Comparison of ENCODE assay signal across 9 mouse cellular contexts in genomic region chr2:127789138-127789537, GRCm38 (mm10). TPM values are rescaled to one million over a fixed set of nuclear protein-coding genes. Genes with fewer than 3 reads are reported as not detected.
DNase-seq lines count a peak whose midpoint lies in the region; ATAC-seq and TF ChIP-seq lines count a peak whose summit lies in the region.
"Had no signal": no experiment of that assay in that cellular context is flagged by ENCODE, and none has a peak within 500 bp of the region (broad histone marks: within the 10 kb centered on the region; RNA-seq: fewer than 3 reads in every experiment).

No protein-coding gene starts in this region.

- H3K27ac ChIP-seq in limb, embryonic 13.5 days = peak overlapping the region; percentile 66
- no peak overlapping the region for H3K27ac ChIP-seq in small intestine, adult 2 months (ENCODE audit: insufficient read depth, low read depth, low read length)

- no peak for TF ChIP-seq POLR2A in small intestine, adult 2 months (IDR thresholded peaks at IDR 0.05; ENCODE audit: low read depth, low read length)

- H3K36me3 ChIP-seq in erythroblast, embryonic 14.5 days (ENCODE audit: control insufficient read depth) = no peaks in the 10 kb centered on the region
- no peaks in the 10 kb centered on the region for H3K36me3 ChIP-seq in limb, embryonic 13.5 days
- H3K36me3 ChIP-seq in small intestine, adult 2 months (ENCODE audit: control insufficient read depth, insufficient read depth, low read length) = no peaks in the 10 kb centered on the region

- TF ChIP-seq CTCF in small intestine, adult 2 months (IDR thresholded peaks at IDR 0.05; ENCODE audit: extremely low read depth, insufficient read length, insufficient replicate concordance, low read depth, low read length) = no peak

- H3K27me3 ChIP-seq in erythroblast, embryonic 14.5 days (ENCODE audit: control insufficient read depth) = no peaks in the 10 kb centered on the region
- no peaks in the 10 kb centered on the region for H3K27me3 ChIP-seq in limb, embryonic 13.5 days
- no peaks in the 10 kb centered on the region for H3K27me3 ChIP-seq in small intestine, adult 2 months (ENCODE audit: control insufficient read depth, insufficient read depth, low read length)

- H3K4me1 ChIP-seq in erythroblast, embryonic 14.5 days (ENCODE audit: control insufficient read depth) = peaks cover 44% of the 10 kb centered on the region
- peaks cover 26% of the 10 kb centered on the region for H3K4me1 ChIP-seq in limb, embryonic 13.5 days
- H3K4me1 ChIP-seq in small intestine, adult 2 months (ENCODE audit: control insufficient read depth, insufficient read depth, insufficient read length, low read length) = peaks cover 4% of the 10 kb centered on the region; the same call in 1 of the 2 replicates

- peak overlapping the region; percentile 83 for H3K4me3 ChIP-seq in erythroblast, embryonic 14.5 days (replicated peaks)
- peak overlapping the region; percentile 61 for H3K4me3 ChIP-seq in limb, embryonic 13.5 days
- H3K4me3 ChIP-seq in small intestine, adult 2 months (ENCODE audit: low read depth, low read length) = peak overlapping the region; percentile 66

- peak; percentile 73 for DNase-seq in heart, adult 11 months
- DNase-seq in heart, postnatal 25 days (ENCODE audit: low spot score) = no peak
- no peak for DNase-seq in urinary bladder, adult 2 months (ENCODE audit: low spot score)
- DNase-seq in cerebellum, adult 11-12 months = no peak

- intact Hi-C loops in heart, postnatal 25 days (cut with DNase I) = no loop called here

- peak; percentile 27 for ATAC-seq in CD4-positive, CD25-positive, alpha-beta regulatory T cell, adult 4 months
- ATAC-seq in limb, embryonic 13.5 days (ENCODE audit: low FRiP score, low read depth) = peak; percentile 43; the same call in 1 of the 2 replicates

- H3K9ac ChIP-seq in limb, embryonic 13.5 days = peak overlapping the region; percentile 79

- WGBS in limb, embryonic 13.5 days = 7% methylated on average over 11 of the region's 11 CpGs
- 2% methylated on average over 11 of the region's 11 CpGs for WGBS in small intestine, adult 2 months

- no peaks in the 10 kb centered on the region for H3K9me3 ChIP-seq in erythroblast, embryonic 14.5 days (ENCODE audit: control insufficient read depth, low read length)
- no peaks in the 10 kb centered on the region for H3K9me3 ChIP-seq in limb, embryonic 13.5 days

- peak overlapping the region; percentile 70 for H3K4me2 ChIP-seq in limb, embryonic 13.5 days (replicated peaks)

RNA-seq across cellular contexts. Expression of gene Nphp1, which starts 0.4 kb away (rescaled TPM):
- 1 to 10 TPM; 6.6 to 8.6 TPM for total RNA-seq in heart, postnatal 25 days (2021)
- polyA plus RNA-seq in CD4-positive, CD25-positive, alpha-beta regulatory T cell, adult 4 months (2017; shearing (Covaris generic)) = under 1 TPM in 1 of 2 experiments, not detected in 1; 0.27 TPM
- 0.31 and 0.55 TPM in 2 replicates for polyA plus RNA-seq in erythroblast, embryonic 14.5 days (2012)
- 33.5 and 34.6 TPM in 2 replicates for polyA plus RNA-seq in limb, embryonic 13.5 days (2015; fragmentation: Nextera tagmentation; extraction: Ambion mirVana)
- polyA plus RNA-seq in small intestine, adult 2 months (2012; rRNA removed) = 1.1 and 1.3 TPM in 2 replicates
- polyA plus RNA-seq in urinary bladder, adult 2 months (2012; rRNA removed) = 21.5 and 22.6 TPM in 2 replicates

RNA-seq across cellular contexts. Expression of gene Mtln, which starts 3.1 kb away (rescaled TPM):
- 10 to 100 TPM; 57.2 to 59.9 TPM for total RNA-seq in heart, postnatal 25 days (2021)
- 10 to 100 TPM; 28.9 to 40.0 TPM for polyA plus RNA-seq in CD4-positive, CD25-positive, alpha-beta regulatory T cell, adult 4 months (2017; shearing (Covaris generic))
- polyA plus RNA-seq in erythroblast, embryonic 14.5 days (2012) = 4.0 TPM in 2 replicates
- 26.2 and 29.5 TPM in 2 replicates for polyA plus RNA-seq in limb, embryonic 13.5 days (2015; fragmentation: Nextera tagmentation; extraction: Ambion mirVana)
- 55.9 and 60.7 TPM in 2 replicates for polyA plus RNA-seq in small intestine, adult 2 months (2012; rRNA removed)
- 85.9 and 98.5 TPM in 2 replicates for polyA plus RNA-seq in urinary bladder, adult 2 months (2012; rRNA removed)

RNA-seq across cellular contexts. Expression of gene Bub1, which starts 42.5 kb away (rescaled TPM):
- under 1 TPM; 0.45 to 0.78 TPM for total RNA-seq in heart, postnatal 25 days (2021)
- polyA plus RNA-seq in CD4-positive, CD25-positive, alpha-beta regulatory T cell, adult 4 months (2017; shearing (Covaris generic)) = 1 to 10 TPM in 1 of 2 experiments, under 1 TPM in 1; 0.83 to 5.0 TPM
- 1.3 and 1.6 TPM in 2 replicates for polyA plus RNA-seq in erythroblast, embryonic 14.5 days (2012)
- polyA plus RNA-seq in limb, embryonic 13.5 days (2015; fragmentation: Nextera tagmentation; extraction: Ambion mirVana) = 54.0 and 58.5 TPM in 2 replicates
- 0.18 and 0.38 TPM in 2 replicates for polyA plus RNA-seq in small intestine, adult 2 months (2012; rRNA removed)
- polyA plus RNA-seq in urinary bladder, adult 2 months (2012; rRNA removed) = 0.74 and 0.83 TPM in 2 replicates

RNA-seq across cellular contexts. Expression of gene Acoxl, which starts 49.5 kb away (rescaled TPM):
- total RNA-seq in heart, postnatal 25 days (2021) = not detected
- under 1 TPM; 0.19 to 0.79 TPM for polyA plus RNA-seq in CD4-positive, CD25-positive, alpha-beta regulatory T cell, adult 4 months (2017; shearing (Covaris generic))
- polyA plus RNA-seq in erythroblast, embryonic 14.5 days (2012) = not detected in 2 replicates
- 0.06 and 0.11 TPM in 2 replicates for polyA plus RNA-seq in limb, embryonic 13.5 days (2015; fragmentation: Nextera tagmentation; extraction: Ambion mirVana)
- polyA plus RNA-seq in small intestine, adult 2 months (2012; rRNA removed) = 0.11 and 0.23 TPM in 2 replicates
- polyA plus RNA-seq in urinary bladder, adult 2 months (2012; rRNA removed) = 0.01 and 0.06 TPM in 2 replicates
- total RNA-seq: layer of hippocampus, postnatal 25 days had no signal

RNA-seq across cellular contexts. Expression of gene Mall, which starts 59.4 kb away (rescaled TPM):
- 1 to 10 TPM; 7.5 to 8.7 TPM for total RNA-seq in heart, postnatal 25 days (2021)
- polyA plus RNA-seq in CD4-positive, CD25-positive, alpha-beta regulatory T cell, adult 4 months (2017; shearing (Covaris generic)) = not detected
- not detected in 2 replicates for polyA plus RNA-seq in erythroblast, embryonic 14.5 days (2012)
- polyA plus RNA-seq in limb, embryonic 13.5 days (2015; fragmentation: Nextera tagmentation; extraction: Ambion mirVana) = 6.5 and 7.0 TPM in 2 replicates
- 231 and 503 TPM in 2 replicates for polyA plus RNA-seq in small intestine, adult 2 months (2012; rRNA removed)
- polyA plus RNA-seq in urinary bladder, adult 2 months (2012; rRNA removed) = 5.3 and 5.4 TPM in 2 replicates
